Mouse (Mus musculus) spleen, adult 2 months (tissue): ENCODE data around the gene Serinc2.

ENCODE experiments used
- CTCF ChIP-seq: fragments of 200-500 bp; IDR thresholded peaks from 2 replicates; pipeline ENCODE4 v1.5.1; 2011; ENCODE audit warnings: mild to moderate bottlenecking, inconsistent platforms; ENCODE audit not compliant: insufficient read depth, insufficient read length, insufficient replicate concordance; ENCODE audit errors: extremely low read depth
- POLR2A ChIP-seq: fragments of 200-500 bp; IDR thresholded peaks from 2 replicates; pipeline ENCODE4 v1.6.1; 2011; ENCODE audit warnings: low read depth, low read length, inconsistent platforms

DNA sequence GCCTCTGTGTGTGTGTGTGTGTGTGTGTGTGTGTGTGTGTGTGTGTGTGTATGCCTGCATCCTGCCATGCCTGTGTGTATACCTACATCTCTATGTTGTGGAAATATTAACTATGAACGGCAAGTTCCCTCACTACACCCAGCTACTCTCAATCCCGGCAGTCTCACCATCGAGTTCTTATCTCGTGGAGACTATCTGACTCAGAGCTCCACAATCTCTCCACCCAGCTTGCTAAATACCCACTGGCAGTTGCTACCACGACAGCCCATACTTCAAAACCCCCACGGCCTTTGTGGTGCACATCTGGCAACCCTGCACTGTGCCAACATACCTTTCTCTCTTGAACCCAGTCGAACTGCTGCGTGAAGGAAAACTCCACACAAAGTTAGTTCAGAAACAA, 34.3 kb downstream of the Serinc2 start:
- TF ChIP-seq CTCF (no peak), POLR2A (no peak)
